Mouse (Mus musculus) R1 (cell line): ENCODE results near the gene Ninj2.
A peak's percentile ranks its signal among the peaks of the same experiment; 100 is the strongest.

Experiments
- DNase-seq: peaks from one replicate; pipeline ENCODE4 v3.0.0-alpha.2; 2018; ENCODE audit warnings: low read depth, low spot score

Gene Ninj2

DNA sequence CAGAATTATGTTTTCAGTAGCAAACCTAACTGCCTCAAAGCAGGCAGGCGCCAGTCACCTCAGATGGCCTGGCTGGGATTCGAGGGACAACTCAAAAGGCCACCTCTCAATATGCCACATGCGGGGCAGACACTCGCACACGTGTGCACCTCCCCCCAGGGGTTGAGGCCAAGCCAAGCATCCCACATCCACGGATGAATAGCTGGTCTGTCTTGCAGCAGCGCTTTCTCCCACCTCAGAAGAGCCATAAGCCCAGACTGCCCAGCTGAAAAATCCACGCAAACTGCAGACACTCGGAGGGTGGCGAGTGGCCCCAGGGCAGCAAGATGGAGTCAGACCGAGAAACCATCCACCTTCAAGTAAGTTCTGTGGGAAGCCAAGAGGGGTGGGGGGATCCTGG is at the start of gene Ninj2:
Gene Ninj2, plus strand, starts transcription at position 251 of the 400 bp plus-strand sequence.
- no peak for DNase-seq

DNA sequence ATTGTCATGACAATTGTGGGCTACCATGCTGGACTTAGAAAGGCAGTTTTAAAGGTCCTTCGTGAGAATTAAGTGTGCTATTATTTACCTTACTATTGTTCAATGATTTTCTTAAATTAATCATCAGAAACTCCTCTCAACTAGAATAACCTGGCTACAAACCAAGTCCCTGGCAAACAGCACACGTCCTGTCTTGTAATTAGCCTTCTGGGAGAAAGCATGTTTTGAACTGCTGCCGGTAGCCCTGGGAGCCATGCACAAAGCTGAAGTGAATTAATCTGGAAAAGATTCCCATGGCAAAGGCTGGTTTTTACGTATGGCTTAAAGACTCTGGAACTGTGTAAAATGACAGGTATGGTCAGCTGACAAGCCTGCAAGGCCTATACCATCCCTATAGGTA is 47.7 kb upstream of the Ninj2 start:
- DNase-seq = no peak

- no peak for DNase-seq
Observed at GRCm38 (mm10) chr6:120047705-120048292, 45.4 kb upstream of the Ninj2 start.

DNA sequence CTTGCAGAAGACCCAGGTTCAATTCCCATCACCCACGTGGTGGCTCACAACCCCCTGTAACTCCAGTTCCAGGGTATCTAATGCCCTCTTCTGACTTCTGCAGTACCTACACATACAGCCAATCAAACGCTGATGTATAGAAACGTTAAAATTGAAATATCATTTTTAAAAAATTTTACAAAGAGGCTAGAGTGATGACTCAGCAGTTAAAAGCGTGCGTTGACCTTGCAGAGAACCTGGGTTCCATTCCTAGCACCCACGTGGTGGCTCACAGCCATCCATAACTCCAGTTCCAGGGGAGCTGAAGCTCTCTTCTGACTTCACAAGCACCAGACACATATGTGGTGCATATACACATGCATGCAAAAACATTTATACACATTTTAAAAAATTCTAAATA is 38.7 kb upstream of the Ninj2 start:
- no peak for DNase-seq

DNA sequence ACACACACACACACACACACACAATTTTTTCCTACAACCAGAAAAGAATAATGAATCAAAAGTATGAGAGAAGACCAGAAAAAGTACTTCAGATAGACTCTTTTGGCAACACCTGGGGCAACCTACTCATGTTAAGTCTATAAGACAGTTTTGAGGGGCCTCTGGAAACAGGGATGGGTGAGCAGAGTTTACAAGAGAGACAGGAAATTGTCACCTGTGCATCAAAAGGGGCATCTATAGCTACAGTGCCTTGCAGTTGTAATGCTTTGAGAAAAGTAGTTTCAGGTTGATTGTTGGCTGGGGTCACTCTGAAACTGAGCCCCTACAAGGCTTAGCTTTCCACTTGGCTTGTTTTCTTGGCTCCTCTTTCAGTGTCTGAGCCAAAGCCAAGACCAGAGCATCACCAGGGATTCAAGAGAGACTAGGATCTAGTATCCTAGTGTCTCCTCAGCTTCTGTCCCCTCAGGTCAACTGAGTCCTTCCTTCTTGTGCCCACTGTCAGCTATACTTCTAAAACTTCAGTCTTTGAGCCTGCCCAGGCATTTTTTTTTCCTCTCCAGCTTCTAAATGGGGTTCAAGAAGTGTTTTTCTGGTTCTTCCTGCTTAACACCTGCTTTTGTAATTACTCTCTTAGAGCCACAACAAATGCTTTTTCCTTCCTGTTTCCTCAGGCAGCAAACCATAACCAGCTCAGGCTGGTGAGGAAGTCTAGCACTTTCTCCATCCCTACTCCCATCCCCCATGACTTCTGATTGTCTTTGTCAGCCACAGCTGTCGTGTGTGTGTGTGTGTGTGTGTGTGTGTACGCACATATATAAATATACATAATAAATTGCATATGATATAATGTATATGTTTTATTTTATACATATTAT is 37.2 kb upstream of the Ninj2 start:
- no peak for DNase-seq

DNA sequence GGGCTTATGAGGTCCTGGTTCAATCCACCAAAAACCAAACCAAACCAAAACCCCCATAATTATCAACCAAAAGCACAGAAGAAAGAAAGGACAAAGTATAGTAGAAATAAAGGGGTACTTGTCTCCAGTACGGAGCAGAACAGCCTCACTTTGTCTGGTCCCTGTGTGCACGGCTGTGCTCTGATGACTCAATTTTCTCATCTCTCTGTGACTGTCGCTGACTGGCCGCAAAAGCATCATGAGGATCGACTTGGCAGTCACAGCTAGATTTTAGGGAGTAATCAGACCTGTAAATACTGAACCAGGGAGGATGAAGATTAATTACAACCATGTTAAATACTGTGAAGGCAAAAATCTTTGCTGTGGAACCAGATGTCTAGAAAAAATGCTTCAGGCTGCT is 30.2 kb upstream of the Ninj2 start:
- no peak for DNase-seq

GRCm38 (mm10) chr6:120064627-120065026 is 28.5 kb upstream of the Ninj2 start:
- DNase-seq = peak; percentile 87

GRCm38 (mm10) chr6:120065552-120066177 is 27.5 kb upstream of the Ninj2 start:
- peak; percentile 37 for DNase-seq

DNA sequence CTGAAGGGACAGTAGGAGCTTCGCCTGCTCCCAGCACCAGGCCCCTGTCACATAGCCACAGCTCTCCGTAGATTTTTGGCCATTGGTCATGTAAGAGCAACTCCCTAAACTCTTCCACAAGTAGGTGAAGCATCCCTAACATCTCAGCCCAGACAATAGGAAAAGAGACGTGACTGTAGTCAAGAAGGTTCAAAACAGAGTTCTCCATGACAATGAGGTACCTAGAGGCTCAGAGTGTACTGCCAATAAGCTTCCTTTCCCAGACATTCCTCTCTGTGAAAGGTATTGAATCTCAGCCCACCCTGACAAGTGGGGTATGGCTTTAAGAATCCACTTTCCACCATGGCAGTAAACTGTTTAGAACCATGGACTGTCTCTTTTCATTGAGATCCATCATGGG is 23.6 kb upstream of the Ninj2 start:
- peak; percentile 76 for DNase-seq

DNA sequence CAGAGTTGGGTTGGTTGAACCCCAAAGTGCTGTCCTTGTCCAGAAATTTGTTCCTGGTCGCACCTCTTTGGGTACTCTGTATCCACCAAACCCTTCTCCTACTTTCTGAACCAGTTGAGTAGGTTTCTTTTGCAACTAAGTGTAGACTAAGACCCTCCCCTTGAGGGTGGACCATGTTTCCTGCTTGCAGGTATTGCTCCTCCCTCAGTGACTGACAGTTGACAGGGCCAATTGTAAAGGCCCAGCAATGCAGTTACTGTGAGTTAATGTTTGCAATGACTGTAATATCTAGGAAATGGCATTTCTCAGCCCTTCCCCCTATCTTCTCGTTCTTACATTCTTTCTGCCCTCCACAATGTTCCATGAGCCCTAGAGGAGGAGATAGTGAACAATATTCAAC is 20.5 kb upstream of the Ninj2 start:
- peak; percentile 77 for DNase-seq

- no peak for DNase-seq
Observed at GRCm38 (mm10) chr6:120076619-120077450, 16.3 kb upstream of the Ninj2 start.

DNA sequence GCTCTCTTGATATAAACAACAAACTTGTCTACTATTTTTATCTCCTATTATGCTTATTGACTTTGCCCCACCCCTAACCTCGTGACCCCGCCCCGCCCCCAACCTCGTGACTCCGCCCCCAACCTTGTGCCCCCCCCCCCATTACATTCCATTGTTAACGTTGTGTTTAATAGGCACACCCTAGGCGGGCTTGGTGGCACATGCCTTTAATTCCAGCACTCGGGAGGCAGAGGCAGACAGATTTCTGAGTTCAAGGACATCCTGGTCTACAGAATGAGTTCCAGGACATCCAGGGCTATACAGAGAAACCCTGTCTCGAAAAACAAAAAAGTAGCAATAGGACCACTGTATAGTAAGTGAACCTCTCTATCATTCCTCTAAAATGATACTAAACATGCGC is 13.6 kb upstream of the Ninj2 start:
- peak; percentile 72 for DNase-seq

- no peak for DNase-seq
Observed at GRCm38 (mm10) chr6:120081516-120081915, 11.6 kb upstream of the Ninj2 start.

- no peak for DNase-seq
Observed at GRCm38 (mm10) chr6:120082251-120082950, 10.7 kb upstream of the Ninj2 start.

GRCm38 (mm10) chr6:120082951-120083411 is 10.2 kb upstream of the Ninj2 start:
- DNase-seq = no peak

DNA sequence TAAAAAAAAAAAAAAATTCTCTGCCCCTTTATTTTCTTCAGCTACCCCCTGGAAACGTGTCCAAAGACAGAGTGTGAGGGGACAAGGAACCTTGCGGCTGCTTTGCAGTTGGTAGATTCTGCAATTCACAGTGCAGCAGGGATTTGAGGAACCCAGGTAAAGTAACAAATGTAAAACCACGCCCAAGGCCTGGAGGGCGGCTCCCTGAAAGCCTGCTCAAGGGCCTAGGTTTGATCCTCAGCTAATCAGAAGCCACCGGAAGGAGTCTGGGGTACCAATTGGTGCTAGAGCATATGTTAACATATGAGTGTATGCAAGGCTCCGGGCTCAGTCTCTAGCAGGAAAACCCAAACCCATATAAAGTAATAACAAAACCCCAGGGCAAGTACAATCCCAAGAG is 9.7 kb upstream of the Ninj2 start:
- peak; percentile 77 for DNase-seq

DNA sequence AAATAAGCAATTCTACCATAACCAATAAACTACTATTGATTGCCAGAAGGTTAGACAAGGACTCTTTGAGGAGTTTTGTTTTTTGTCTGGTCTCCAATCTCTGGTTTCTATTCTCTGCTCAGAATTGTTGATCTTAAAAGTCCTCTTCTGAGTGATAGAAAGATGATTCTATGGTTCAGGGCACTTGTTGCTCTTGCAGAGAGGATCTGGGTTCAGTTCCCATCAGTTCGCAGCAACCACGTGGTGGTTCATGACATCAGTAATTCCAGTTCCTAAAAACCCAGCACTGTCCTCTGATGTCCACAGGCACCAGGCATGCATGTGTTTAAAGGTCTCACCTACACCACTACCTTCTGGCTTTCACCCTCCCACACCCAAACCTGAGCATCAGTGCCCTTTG is 8.2 kb upstream of the Ninj2 start:
- no peak for DNase-seq

DNA sequence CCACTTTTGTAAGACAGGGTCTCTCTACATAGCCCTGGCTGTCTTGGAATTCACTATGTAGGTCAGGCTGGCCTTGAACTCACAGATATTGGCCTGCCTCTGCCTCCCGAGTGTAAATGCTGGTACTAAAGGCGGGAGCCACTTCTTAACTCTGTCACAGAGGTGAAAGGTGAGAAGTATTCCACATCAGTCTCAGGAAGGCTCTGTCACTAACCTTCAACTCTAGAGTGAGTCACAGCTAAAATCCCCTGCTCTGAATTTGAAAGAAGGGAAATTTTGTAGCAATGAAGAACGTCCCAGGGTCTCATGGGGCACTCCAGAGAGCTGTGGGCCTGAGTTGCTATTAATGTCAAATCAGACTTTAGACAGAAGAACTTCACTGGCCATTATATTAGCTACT is 7.3 kb upstream of the Ninj2 start:
- DNase-seq = no peak

- DNase-seq = peak; percentile 52
Observed at GRCm38 (mm10) chr6:120087041-120087440, 6.1 kb upstream of the Ninj2 start.

DNA sequence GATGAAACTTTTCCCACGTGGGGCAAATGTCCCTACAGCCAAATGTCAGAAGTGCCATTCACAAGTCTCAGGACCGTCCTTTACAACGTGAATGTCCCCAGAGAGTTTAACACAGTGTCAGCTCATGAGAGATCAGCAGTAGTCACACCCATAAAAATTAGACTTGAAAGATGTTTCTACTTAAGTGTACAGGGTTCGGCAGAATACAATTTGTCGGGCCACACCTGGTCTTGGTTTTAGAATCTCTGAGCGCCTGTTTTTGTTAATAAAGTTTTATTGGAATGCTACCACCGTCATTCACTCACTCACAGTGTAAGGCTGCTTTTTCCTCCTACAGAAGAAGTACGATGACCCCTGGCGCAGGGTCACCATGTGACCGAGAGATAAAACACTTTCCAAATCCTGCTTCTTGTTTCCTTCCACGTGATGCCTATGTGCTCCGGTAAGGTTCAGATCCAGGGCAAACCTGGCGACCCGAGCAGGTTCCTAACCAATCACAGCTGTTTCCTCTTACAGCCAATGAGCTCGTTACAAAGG is 2.4 kb upstream of the Ninj2 start:
- DNase-seq = peak; percentile 85

DNA sequence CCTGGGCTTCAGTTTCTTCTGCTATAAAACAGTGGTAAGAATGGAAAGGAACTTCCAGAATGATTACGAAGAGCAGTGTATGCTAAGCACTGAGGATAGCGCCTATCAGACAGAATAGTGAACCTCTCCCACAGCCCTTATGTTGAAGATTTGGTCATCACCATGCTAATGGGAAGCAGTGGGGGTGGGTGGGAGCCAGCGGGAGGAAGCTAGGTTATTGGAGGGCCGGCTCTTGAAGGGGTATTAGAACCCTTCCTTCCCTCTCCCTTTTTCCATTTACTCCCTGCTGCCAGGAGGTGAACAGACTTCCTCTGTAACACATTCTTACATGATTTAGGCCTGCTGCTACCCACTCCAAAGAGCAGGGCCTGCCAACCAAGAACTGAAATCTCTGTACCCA is 1.2 kb upstream of the Ninj2 start:
- peak; percentile 69 for DNase-seq
